Mouse (Mus musculus) heart, embryonic 10.5 days (tissue): ENCODE measurements around the gene Hrh3. TPM values are rescaled to one million over a fixed set of nuclear protein-coding genes. Genes with fewer than 3 reads are reported as not detected.
A peak's percentile ranks its signal among the peaks of the same experiment; 100 is the strongest.

ENCODE experiments used
- DNase-seq: peaks from one replicate; pipeline ENCODE4 v3.0.0-alpha.2; 2017; ENCODE audit warnings: low spot score
- H3K27ac ChIP-seq: fragments of 300-500 bp; sonication (generic); 2 replicates; pipeline ENCODE4 v1.5.1; 2016; ENCODE audit warnings: mild to moderate bottlenecking
- H3K27me3 ChIP-seq: fragments of 300-500 bp; sonication (generic); 2 replicates; pipeline ENCODE4 v1.6.1; 2016; ENCODE audit warnings: mild to moderate bottlenecking; ENCODE audit not compliant: poor library complexity, insufficient read depth, severe bottlenecking
- H3K36me3 ChIP-seq: fragments of 300-500 bp; sonication (generic); 2 replicates; pipeline ENCODE4 v1.6.1; 2016; ENCODE audit warnings: mild to moderate bottlenecking, moderate library complexity
- H3K4me1 ChIP-seq: fragments of 300-500 bp; sonication (generic); 2 replicates; pipeline ENCODE4 v1.6.1; 2016; ENCODE audit warnings: mild to moderate bottlenecking
- H3K4me3 ChIP-seq: fragments of 300-500 bp; sonication (generic); 2 replicates; pipeline ENCODE4 v1.5.1; 2016; ENCODE audit warnings: mild to moderate bottlenecking, moderate library complexity
- H3K9me3 ChIP-seq: fragments of 300-500 bp; sonication (generic); 2 replicates; pipeline ENCODE4 v1.6.1; 2016; ENCODE audit warnings: mild to moderate bottlenecking, moderate library complexity
- WGBS: fragments of 180-500 bp; shearing (Covaris S2); methylation state at CpG from one replicate; pipeline ENCODE4 v1.1.7; 2016; 5-methylcytosine and 5-hydroxymethylcytosine counted together
- polyA plus RNA-seq: library from polyadenylated mRNA; unstranded; fragments of >200 nt; fragmentation: Nextera tagmentation; extraction: Ambion mirVana; gene quantifications from 2 replicates; pipeline ENCODE4 v1.2.1, GENCODE M21; 2016

The Hrh3 gene
- polyA plus RNA-seq, 1 experiment from 2014 or later = not detected

- peaks cover 3% of the 10 kb centered on the region; the same call in 1 of the 2 replicates for H3K27me3 ChIP-seq
- H3K36me3 ChIP-seq = 0 out of 2 replicates have a peak, but pooled peaks cover 6% of the 10 kb centered on the region
- WGBS = under 1% methylated on average over 55 of the region's 55 CpGs
- no peaks in the 10 kb centered on the region for H3K9me3 ChIP-seq
- peaks cover 57% of the 10 kb centered on the region for H3K4me1 ChIP-seq
- H3K4me3 ChIP-seq = peak within 1 kb of the TSS; percentile 88
- peak; percentile 100 for DNase-seq
- peak within 1 kb of the TSS; percentile 89 for H3K27ac ChIP-seq
These were observed 14.6 kb upstream of the Hrh3 start, which contains the start of gene Osbpl2 for GRCm38 (mm10) chr2:180118661-180119438. Gene Osbpl2, plus strand, starts transcription at chr2:180119306.

DNA sequence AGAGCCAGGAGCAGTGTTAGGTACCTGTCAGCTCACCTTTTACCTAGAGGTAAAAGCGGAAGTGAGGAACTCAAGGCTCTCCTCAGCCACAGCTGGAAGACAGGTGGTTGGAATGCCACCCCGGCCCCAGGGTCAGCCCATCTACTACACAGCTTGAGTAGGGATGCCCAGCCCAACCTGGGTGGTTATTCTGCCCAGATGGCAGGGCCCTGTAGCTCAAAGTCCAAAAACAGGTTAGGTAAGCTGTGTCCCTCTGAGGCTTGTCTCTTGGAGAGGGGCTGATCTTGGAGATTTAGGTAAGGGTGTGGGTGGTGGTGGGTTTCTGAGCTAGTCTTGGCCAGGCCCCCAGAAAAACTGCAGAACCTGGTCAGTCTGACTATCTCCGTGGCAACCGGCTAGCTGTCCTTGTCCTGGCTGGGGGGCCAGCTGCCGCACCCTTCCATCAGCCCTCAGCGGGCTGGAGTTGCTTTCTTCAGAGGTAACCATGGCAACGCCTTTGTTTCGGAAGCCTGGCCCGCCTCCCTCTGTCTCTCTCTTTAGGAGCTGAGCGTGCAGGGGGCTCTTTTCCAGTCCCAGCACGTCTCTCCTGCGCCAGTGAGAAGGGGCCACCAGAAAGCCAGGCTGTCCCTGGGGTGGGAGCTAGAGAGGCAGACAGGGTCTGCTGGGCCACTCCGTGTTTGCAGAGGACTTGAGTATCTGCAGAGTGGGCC lies 13.4 kb upstream of the Hrh3 start:
- DNase-seq = no peak
- Histone ChIP-seq H3K4me3 (no peak overlapping the region), H3K9me3 (no peaks in the 10 kb centered on the region), H3K27ac (no peak overlapping the region), H3K4me1 (peaks cover 57% of the 10 kb centered on the region), H3K36me3 (no peaks in the 10 kb centered on the region), H3K27me3 (peaks cover 7% of the 10 kb centered on the region; the same call in 1 of the 2 replicates)
- WGBS = 13% methylated on average over 13 of the region's 13 CpGs

DNA sequence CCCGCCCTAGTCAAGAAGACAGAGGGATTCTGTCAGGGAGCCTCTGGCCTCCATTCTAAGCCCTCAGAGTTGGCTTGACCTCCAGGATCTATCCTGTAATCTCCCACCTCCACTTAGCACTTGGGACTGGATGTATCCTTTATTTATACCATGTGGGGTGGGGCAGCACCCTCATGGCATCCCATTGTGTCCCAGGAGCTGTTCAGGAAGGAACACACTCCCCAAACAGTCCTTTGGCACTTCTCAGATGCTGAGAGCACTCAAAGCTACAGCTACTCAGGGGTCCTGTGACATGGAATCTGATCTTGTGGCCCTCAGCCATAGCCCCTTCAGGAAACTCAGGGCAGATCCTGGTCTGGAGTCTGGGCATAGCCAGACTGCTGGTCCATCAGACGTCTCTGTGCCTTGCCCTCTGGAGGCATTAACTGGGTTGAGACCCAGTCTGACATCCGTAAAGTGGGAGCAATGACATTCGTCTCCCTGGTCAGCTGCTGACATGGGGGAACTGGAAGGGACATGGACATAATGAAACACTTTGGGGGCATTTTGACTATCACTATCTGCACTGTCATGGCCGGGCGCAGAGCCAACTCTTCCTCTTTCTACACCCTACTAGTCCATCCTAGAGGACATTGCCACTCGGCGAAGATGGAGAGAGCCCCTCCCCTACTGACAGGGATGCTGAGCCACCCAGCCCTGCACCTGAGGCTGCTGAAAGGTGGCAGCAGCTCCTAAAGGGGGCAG lies 12.6 kb upstream of the Hrh3 start:
- no peaks in the 10 kb centered on the region for H3K9me3 ChIP-seq
- H3K27me3 ChIP-seq = peaks cover 13% of the 10 kb centered on the region; the same call in 1 of the 2 replicates
- 70% methylated on average over 8 of the region's 8 CpGs for WGBS
- H3K4me3 ChIP-seq = no peak overlapping the region
- no peak for DNase-seq
- H3K4me1 ChIP-seq = peaks cover 57% of the 10 kb centered on the region
- H3K36me3 ChIP-seq = no peaks in the 10 kb centered on the region
- H3K27ac ChIP-seq = no peak overlapping the region

GRCm38 (mm10) chr2:180116081-180116493 lies 11.8 kb upstream of the Hrh3 start:
- Histone ChIP-seq H3K27ac (peak overlapping the region; percentile 33; the same call in 1 of the 2 replicates), H3K4me3 (no peak overlapping the region), H3K36me3 (no peaks in the 10 kb centered on the region), H3K27me3 (peaks cover 18% of the 10 kb centered on the region; the same call in 1 of the 2 replicates), H3K4me1 (peaks cover 64% of the 10 kb centered on the region), H3K9me3 (no peaks in the 10 kb centered on the region)
- WGBS = 45% methylated on average over 10 of the region's 10 CpGs
- DNase-seq = no peak

DNA sequence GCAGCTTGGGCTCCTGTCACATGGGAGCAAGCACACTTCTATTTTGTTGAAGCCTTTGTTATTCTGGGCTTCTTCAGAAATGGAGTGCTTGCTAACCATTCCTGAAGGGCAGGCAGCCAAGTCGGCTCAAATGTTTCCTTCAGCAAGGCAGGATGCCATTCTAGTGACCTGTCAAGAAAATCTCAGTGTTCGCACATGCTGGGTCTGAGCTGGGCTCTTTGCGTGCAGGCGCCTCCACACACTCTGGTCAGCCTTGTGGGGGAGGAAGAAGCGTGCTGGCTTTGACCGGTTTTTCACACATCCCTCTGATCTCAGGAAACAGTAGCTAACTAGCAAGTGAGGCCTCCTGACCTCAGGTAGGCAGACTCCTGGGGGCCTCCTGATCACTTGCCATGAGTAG lies 11.0 kb upstream of the Hrh3 start:
- H3K27me3 ChIP-seq = peaks cover 18% of the 10 kb centered on the region; the same call in 1 of the 2 replicates
- no peaks in the 10 kb centered on the region for H3K36me3 ChIP-seq
- H3K4me1 ChIP-seq = peaks cover 64% of the 10 kb centered on the region
- H3K27ac ChIP-seq = peak overlapping the region; percentile 63; the same call in 1 of the 2 replicates
- no peak for DNase-seq
- H3K9me3 ChIP-seq = no peaks in the 10 kb centered on the region
- no peak overlapping the region for H3K4me3 ChIP-seq
- 26% methylated on average over 6 of the region's 6 CpGs for WGBS

GRCm38 (mm10) chr2:180113909-180114890 lies 9.9 kb upstream of the Hrh3 start:
- DNase-seq = no peak
- Histone ChIP-seq H3K27me3 (peaks cover 18% of the 10 kb centered on the region; the same call in 1 of the 2 replicates), H3K9me3 (no peaks in the 10 kb centered on the region), H3K4me3 (no peak overlapping the region), H3K4me1 (peaks cover 66% of the 10 kb centered on the region), H3K36me3 (no peaks in the 10 kb centered on the region), H3K27ac (no peak overlapping the region; the same call in 1 of the 2 replicates)
- 60% methylated on average over 17 of the region's 17 CpGs for WGBS

GRCm38 (mm10) chr2:180108285-180108684 lies 4.0 kb upstream of the Hrh3 start:
- 58% methylated on average over 6 of the region's 6 CpGs for WGBS
- DNase-seq = no peak
- Histone ChIP-seq H3K36me3 (no peaks in the 10 kb centered on the region), H3K27ac (no peak overlapping the region), H3K4me3 (no peak overlapping the region), H3K9me3 (no peaks in the 10 kb centered on the region), H3K4me1 (peaks cover 49% of the 10 kb centered on the region), H3K27me3 (peaks cover 48% of the 10 kb centered on the region)

- Histone ChIP-seq H3K4me1 (peaks cover 52% of the 10 kb centered on the region), H3K36me3 (no peaks in the 10 kb centered on the region), H3K27ac (no peak overlapping the region), H3K27me3 (peaks cover 53% of the 10 kb centered on the region), H3K4me3 (no peak overlapping the region), H3K9me3 (no peaks in the 10 kb centered on the region)
- 57% methylated on average over 4 of the region's 4 CpGs for WGBS
- DNase-seq = no peak
These were observed 2.8 kb upstream of the Hrh3 start for GRCm38 (mm10) chr2:180107081-180107480.

DNA sequence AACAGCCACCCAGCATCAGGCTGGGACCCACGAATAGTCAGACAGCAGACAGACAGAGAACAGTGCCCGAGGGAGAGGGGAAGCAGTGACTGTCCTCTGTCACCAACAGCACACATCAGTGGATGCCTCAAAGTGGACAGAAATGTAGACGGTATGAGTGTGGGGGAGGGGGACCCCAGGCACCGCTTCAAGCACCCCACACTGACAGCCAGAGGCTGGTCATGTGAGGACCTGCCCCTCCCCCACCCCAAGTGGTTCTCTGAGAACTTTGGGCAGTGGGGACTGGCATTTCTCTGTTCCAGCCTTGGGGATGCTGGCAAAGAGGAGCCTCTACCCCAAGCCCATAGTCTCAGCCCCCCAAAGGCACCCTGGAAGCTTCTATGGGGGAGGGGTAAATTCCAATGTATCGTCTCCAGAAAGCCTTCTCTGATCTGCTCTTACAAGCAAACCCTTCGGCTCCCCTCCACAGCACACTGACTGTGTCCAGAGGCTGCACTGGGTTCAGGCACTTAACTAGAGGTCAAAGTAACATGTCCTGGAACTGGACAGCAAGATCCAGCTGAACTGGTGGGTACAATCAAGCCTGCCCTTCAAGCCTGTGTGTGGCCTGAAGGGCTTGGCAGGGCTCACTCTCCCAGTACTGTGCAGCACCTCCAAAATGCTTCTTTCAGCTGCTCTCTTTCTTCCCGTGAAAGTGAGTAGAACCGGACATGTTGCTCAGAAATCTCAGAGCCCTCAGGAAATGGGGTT lies 1.3 kb upstream of the Hrh3 start:
- 22% methylated on average over 8 of the region's 8 CpGs for WGBS
- no peak overlapping the region for H3K27ac ChIP-seq
- no peak for DNase-seq

GRCm38 (mm10) chr2:180104659-180105377 lies 530 bp upstream of the Hrh3 start:
- H3K27ac ChIP-seq = no peak overlapping the region
- H3K36me3 ChIP-seq = no peaks in the 10 kb centered on the region
- DNase-seq = no peak
- peaks cover 40% of the 10 kb centered on the region for H3K4me1 ChIP-seq
- H3K9me3 ChIP-seq = no peaks in the 10 kb centered on the region
- peaks cover 69% of the 10 kb centered on the region for H3K27me3 ChIP-seq
- 12% methylated on average over 24 of the region's 24 CpGs for WGBS
- H3K4me3 ChIP-seq = peak overlapping the region; percentile 72

More for the DNA sequence above, 1.3 kb upstream of the Hrh3 start:
- Histone ChIP-seq H3K4me1 (peaks cover 46% of the 10 kb centered on the region), H3K9me3 (no peaks in the 10 kb centered on the region), H3K36me3 (no peaks in the 10 kb centered on the region), H3K4me3 (0 out of 2 replicates have a peak overlapping the region, but pooled peaks have one; percentile 4), H3K27me3 (peaks cover 61% of the 10 kb centered on the region)
